Mouse (Mus musculus): ENCODE results near the gene Ccdc92b.

The Ccdc92b gene

DNA sequence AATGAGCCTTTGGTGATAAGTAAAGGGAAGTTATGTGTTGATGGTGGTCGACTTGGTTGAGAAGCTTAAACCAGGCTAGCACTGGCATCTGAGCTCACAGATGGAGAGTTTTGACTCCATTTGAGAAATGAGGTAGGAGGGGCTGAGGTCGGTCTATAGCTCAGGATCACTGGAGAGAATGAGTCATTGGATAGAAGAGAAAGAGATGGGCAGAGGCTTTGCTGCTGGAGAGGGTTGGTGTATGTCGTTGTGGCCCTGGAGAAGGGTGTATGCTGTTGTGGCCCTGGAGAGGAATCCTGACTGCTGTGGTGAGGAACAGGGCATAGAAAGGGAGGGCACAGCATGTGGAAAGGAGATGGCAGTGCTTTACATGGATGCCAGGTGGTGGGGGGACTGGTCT is 36.5 kb downstream of the Ccdc92b start:
- DNase-seq: no peak

DNA sequence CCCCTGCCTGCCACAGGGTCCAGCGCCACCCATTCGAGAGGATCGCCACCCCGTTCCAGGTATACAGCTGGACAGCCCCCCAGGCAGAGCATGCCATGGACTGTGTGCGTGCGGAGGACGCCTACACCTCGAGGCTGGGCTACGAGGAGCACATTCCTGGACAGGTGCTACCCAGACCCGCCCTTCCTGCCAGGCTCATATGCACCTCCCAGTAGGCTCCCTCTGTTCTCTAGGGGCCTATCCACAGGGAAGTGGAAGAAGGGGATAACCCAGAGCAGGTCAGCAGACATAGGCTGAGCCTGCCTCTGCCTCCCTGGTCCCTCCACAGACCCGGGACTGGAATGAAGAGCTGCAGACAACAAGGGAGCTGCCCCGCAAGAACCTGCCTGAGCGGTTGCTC is 40.9 kb downstream of the Ccdc92b start:
- DNase-seq: no peak

DNA sequence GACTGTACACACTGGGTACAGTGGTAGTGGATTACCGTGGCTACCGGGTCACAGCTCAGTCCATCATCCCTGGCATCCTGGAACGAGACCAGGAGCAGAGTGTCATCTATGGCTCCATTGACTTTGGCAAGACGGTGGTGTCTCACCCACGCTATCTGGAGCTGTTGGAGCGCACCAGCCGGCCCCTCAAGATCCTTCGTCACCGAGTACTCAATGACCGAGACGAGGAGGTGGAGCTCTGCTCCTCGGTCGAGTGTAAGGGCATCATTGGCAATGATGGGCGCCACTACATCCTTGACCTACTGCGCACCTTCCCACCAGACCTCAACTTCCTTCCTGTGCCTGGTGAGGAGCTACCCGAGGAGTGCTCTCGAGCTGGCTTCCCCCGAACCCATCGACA is 42.2 kb downstream of the Ccdc92b start:
- no peak for DNase-seq

DNA sequence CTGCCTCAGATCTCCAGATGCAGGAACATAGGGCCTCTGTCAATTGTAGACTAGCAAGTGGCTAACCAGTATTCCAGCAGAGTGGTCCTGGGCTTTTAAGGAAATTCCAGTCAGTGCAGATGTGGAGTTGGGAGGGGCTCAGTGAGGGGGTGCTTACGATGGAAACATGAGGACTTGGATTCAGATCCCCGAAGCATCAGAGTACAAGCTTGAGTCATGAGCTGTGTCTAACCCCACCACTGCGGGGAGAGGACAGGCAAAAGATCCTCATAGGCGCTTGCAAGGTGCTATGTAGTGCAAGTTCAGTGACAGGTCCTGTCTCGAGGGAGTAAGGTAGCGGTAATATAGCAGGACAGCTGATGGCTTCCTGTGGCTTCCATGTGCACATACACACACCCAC is 42.8 kb downstream of the Ccdc92b start:
- no peak for DNase-seq

DNA sequence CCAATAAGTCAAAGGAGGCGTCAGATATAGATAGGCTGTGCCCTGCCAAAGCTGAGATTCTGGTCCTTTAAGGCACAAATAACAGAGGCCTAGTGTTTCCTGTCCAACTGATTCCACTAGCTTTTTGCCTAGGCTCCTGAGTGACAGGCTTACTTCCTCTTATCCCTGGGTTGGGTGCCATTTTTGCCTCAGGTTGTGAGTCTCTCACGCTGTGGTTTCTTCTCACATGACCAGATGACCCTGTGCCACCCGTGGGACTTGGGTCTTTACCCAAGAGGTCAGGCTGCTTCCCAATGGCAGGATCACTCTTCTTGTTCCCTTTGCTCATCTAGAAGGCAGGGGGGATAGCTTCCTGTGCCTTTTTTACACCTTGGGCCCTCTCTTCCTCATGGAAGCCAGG is 44.9 kb downstream of the Ccdc92b start:
- DNase-seq: no peak

DNA sequence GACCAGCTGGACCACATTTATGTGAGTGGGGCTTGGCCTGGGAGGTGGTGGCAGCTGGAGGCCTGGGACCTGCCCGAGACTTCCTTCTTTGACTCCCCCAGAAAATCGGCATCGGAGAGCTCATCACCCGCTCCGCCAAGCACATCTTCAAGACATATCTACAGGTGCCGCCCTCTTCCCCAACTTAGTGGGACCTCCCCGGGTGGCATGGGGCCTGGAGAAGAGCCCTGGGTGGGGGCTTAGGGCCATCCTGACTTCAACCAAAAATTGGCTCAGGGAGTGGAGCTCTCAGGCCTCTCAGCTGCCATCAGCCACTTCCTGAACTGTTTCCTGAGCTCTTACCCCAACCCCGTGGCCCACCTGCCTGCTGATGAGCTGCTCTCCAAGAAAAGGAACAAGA is 45.5 kb downstream of the Ccdc92b start:
- no peak for DNase-seq

DNA sequence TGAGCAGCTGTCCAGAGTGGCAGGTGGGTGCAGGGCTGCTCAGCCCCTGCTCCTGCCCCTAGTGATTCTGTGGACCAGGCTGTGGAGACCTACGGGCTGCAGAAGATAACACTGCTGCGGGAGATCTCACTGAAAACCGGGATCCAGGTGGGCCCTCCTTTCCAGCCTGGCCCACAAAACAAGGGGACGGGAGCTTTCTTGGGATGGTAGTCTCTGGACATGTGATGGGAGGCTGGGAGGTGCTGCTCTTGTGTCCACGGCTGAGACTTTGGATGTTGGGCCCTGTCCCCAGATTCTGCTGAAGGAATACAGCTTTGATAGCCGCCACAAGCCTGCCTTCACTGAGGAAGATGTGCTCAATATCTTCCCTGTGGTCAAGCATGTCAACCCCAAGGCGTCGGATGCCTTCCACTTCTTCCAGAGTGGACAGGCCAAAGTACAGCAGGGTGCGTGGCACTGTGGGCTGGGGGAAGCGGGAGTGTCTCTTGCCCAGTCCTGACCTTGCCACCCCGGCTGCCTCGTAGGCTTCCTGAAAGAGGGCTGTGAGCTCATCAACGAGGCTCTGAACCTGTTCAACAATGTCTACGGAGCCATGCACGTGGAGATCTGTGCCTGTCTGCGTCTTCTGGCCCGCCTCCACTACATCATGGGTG is 46.4 kb downstream of the Ccdc92b start:
- no peak for DNase-seq

DNA sequence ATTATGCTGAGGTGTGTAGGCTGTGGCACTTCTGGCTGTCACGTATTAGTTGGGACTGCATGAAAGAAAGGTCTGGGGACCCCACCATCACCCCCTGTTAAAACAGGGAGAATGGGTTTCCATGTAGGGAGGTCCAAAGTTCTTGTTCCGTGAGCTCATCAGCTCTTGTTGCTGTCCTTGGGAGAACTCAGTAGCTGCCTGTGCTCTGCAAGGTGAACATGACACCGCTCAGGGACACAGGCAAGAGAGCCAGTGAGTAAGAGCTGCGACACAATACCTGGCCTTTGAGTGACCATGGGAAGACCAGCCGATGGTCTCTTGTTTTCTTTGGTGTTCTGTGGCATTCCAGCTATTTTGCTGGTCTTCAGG is 46.9 kb downstream of the Ccdc92b start:
- DNase-seq: no peak

DNA sequence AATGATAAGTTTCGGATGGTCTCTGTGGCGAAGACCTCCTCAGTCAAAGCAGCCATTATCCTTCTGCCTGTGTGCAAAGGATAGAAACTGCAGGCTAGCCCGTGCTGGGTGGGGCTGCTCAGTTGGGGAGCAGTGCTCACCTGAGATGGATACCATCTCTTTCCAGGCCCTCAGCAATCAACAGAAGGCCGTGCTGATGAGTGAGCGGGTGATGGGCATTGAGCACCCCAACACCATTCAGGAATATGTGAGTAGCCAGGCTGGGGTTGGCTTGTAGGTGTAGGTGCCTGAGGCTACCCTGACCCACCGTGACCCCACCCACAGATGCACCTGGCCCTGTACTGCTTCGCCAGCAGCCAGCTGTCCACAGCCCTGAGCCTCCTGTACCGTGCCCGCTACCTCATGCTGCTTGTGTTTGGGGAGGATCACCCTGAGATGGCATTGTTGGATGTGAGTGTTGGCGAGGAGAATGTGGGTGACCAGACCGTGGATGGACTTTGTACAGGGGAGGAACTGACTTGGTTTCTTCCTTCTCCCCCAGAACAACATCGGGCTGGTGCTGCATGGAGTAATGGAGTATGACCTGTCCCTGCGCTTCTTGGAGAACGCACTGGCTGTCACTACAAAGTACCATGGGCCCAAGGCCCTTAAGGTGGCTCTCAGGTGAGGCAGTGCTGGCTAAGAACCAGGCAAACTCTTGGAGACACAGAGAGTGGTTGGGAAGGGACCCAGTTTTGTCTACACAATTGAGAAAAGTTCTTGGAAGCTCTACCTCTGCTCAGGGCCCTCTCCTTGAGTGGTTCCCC is 47.6 kb downstream of the Ccdc92b start:
- DNase-seq: no peak

DNA sequence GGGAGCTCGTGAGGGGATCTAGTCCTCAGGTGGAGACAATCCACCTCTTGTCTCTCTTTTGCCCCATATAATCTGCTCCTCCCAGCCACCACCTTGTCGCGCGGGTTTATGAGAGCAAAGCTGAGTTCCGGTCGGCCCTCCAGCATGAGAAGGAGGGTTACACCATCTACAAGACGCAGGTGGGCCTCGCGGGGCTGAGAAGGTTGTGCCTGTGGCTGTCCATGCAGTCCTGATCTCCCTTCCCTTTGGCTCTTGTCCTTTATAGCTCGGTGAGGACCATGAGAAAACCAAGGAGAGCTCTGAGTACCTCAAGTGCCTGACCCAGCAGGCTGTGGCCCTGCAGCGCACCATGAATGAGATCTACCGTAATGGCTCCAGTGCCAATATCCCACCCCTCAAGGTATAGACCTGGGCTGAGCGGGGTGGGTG is 48.2 kb downstream of the Ccdc92b start:
- no peak for DNase-seq

DNA sequence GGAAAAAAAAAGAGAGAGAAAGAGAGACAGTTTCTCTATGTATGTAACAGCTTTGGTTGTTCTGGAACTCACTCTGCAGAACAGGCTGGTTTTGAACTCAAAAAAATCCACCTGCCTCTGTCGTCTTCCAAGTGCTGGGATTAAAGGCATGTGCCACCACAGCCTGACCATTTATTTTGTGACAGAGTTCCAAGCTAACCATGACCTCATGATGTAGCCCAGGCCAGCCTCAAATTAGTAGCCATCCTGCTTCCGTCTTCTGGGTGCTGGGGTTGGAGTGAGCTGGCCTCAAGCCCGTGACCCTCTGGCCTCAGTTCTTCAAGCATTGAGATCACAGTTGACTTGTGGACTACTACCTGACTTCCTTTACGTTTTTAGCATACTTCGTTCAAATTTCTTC is 49.1 kb downstream of the Ccdc92b start:
- DNase-seq: no peak

DNA sequence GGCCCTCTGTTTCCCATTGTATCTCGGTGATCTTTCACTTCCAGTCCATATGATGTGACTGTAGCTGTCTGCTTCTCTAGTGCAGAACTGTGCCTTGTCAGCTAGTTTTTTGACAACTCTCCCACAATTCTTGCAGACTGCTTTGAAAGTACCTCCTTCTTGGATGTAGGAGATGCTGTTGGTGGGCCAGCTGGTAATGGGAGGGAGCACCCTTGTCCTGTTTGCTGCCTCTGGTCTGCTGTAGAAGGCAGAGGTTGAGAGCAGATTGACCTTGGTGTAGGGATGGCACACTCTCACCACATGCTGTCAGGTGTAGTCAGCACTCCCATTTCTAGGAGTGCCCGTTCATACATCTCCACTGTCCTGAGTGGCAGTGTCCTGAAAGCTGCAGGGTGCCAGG is 49.6 kb downstream of the Ccdc92b start:
- no peak for DNase-seq

DNA sequence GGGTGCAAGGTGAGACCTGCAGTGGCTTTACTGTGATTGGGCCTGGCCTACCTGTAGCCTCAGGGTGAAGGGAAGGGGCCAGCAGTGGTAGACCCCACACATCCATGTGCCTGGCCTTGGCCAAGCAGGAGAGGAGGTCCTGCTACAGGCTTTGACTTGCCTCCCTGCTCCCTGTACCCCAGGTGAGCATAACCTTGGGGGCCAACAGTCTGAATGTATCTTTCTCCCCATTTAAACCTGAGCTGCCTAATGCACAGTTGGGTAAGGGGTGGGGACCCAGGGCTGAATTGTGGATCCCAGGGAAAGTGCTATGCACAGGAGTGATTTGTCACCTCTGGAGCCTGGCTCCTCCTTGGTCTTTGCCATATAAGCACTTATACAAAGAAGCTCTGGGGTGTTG is 50.7 kb downstream of the Ccdc92b start:
- DNase-seq: no peak

DNA sequence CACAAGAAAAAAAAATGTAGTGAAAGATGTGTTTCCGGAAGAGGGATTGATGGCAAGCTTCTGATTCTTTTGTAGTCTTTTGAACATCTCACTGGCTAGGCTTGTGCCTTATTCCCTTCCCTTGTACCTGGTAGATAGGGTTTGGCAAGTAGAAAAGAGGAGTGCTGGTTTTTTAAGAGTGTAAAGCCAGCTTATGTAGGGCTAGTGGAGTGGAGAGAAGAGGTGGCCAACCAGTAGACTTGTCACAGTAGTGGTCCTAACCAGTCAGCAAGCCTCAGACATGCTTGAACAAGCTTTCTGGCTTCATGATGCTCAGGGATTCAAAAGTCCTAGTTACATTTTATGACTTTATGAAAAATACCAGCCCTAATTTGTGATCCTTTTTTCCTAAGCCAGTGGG is 51.6 kb downstream of the Ccdc92b start:
- DNase-seq: no peak

DNA sequence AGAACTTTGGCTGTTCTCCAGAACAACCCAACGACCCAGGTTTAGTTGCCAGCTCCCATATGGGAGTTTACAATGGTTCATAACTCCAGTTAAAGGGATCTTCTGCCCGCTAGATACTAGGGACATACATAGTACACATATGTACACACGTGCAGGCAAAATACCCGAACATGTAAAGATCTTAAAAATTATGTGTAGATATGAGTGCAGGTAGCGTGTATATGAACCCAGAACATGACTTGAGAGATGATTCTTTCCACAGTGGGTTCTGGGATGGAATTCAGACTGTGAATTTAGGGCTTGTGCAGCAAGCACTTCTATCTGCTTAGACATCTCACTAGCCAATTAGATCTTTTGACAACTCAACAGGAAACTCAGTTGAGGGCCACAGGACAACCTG is 52.4 kb downstream of the Ccdc92b start:
- DNase-seq: no peak

DNA sequence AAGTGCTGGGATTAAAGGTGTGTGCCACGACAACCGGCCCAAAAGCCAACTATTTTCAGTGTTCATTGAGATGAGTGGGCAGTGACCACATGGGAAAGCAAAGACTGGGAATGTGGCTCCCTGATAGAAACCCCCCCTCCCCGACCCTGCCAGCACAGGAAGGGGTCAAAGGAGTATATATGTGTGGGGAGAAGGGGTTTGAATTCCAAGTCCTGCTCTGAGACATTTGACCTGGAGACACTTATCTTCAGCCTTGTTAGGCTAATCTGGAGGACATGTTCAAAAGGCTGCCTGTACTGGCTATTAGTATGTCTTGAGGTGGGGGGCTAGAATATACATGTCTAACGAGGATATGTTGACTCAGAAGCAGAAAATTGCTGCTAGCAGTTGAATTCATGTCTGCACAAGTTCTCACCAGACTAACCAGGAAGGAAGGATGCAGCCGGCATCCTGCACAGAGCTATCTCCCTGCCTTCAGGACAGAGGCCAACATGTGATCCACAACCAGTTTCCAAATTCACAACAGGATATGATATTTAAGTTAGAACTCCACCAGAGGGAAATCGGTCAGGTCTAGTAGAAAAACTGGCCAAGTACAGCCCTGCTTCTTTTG is 53.6 kb downstream of the Ccdc92b start:
- DNase-seq: no peak

DNA sequence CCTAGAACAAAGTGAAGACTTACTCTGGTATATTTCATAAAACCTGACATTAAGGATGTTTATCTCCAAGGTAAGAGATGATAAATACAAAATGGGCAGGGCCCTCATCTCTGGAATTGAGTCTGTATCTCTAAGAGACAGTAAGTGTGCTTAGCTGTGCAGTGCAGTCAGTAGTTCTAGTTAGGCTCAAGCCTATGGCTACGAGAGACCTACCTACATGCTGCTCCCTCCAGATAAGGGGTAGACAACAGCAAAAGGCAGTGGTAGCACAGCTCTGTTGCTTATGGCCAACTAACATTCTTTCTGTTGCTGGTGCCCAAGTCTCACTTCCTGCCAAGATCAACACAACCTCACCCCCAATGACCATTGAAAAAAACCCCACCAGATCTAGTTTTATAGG is 54.2 kb downstream of the Ccdc92b start:
- DNase-seq: no peak

DNA sequence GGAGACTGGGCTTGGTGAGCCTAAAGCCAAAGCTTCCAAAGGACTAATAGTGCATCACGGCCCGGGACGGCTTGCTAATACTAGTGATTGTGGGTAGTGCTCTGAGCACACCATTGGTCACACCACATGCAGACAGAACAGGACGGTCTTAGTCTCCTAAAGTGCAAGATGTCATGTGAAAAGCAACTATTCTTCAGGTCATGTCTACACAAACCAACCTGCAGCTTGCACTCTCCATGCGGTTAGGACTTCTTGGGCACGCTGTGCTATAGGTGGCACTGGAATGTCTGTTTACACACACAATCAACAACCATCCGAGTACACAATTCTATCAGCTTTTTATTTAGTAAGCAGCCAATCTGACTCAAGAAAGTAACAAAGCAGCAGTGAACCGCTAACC is 55.3 kb downstream of the Ccdc92b start:
- no peak for DNase-seq

DNA sequence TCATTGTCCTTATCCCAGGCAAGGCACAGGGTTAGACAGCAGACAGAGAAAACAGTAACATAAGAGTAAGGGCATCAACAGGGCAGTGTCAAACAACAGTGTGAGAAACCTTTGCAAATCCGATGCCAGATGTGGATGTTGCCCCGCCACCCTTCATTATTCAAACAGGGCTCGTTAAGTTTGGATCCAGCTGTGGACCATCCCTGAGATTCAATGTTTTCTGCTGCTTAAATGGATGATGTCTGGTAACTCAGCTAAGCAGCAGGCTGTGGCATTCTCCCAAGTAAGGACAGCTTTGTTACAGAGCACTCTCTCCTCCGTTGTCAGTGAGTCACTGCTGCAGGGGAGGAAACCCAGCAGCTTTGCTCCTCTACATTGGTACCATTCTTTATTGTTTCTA is 55.8 kb downstream of the Ccdc92b start:
- DNase-seq: no peak

All from kidney, adult 8-10 months (tissue).